Mouse (Mus musculus): ENCODE measurements at regions not wholly inside any gene's neighbourhood (a gene's known extent, or its start where the extent isn't known, plus 50 kb on each side); places are given as distances from the start of the nearest gene placed in this dataset.
"Not testable (repeated sequence)": the region's sequence is repeated elsewhere in the genome, so short reads cannot be mapped to it uniquely, and the experiment has no call there.

GRCm38 (mm10) chr3:138645320-138645719, 96.7 kb upstream of the Tspan5 start:
- H3K36me3 ChIP-seq, result no peaks in the 10 kb centered on the region
- H3K9me3 ChIP-seq, result peaks cover 4% of the 10 kb centered on the region; the same call in 1 of the 2 replicates
- no peaks in the 10 kb centered on the region for H3K27me3 ChIP-seq
- 0 out of 2 replicates have a peak overlapping the region, but pooled peaks have one; percentile 21 for H3K27ac ChIP-seq
- no peak overlapping the region for H3K4me3 ChIP-seq
- H3K9ac ChIP-seq, result no peak overlapping the region
- H3K4me2 ChIP-seq, result peak overlapping the region; percentile 63; the same call in 1 of the 2 replicates
- 5% methylated on average over 3 of the region's 3 CpGs for WGBS
- ATAC-seq (ENCODE audit: borderline replicate concordance, extremely low read depth, low FRiP score, low TSS enrichment), result no peak
- H3K4me1 ChIP-seq, result peaks cover 20% of the 10 kb centered on the region

GRCm38 (mm10) chr3:138649699-138650098, 92.3 kb upstream of the Tspan5 start:
- Histone ChIP-seq H3K4me1 (peaks cover 9% of the 10 kb centered on the region; the same call in 1 of the 2 replicates), H3K9me3 (no peaks in the 10 kb centered on the region), H3K9ac (no peak overlapping the region), H3K4me3 (no peak overlapping the region), H3K4me2 (no peak overlapping the region), H3K36me3 (no peaks in the 10 kb centered on the region), H3K27me3 (no peaks in the 10 kb centered on the region), H3K27ac (no peak overlapping the region)
- ATAC-seq (ENCODE audit: borderline replicate concordance, extremely low read depth, low FRiP score, low TSS enrichment), result no peak
- WGBS, result 79% methylated on average over 6 of the region's 6 CpGs

GRCm38 (mm10) chr3:138650671-138651070, 91.3 kb upstream of the Tspan5 start:
- not testable (repeated sequence) for H3K4me1 ChIP-seq; H3K36me3 ChIP-seq; H3K27ac ChIP-seq; H3K27me3 ChIP-seq; H3K9me3 ChIP-seq; H3K9ac ChIP-seq; H3K4me3 ChIP-seq; ATAC-seq (ENCODE audit: borderline replicate concordance, extremely low read depth, low FRiP score, low TSS enrichment); H3K4me2 ChIP-seq
- 90% methylated on average over 4 of the region's 4 CpGs for WGBS

- no peak overlapping the region for H3K9ac ChIP-seq
- WGBS, result 74% methylated on average over 12 of the region's 12 CpGs
- no peak for ATAC-seq (ENCODE audit: borderline replicate concordance, extremely low read depth, low FRiP score, low TSS enrichment)
Observed at GRCm38 (mm10) chr3:138651361-138652205, 90.4 kb upstream of the Tspan5 start.

GRCm38 (mm10) chr3:138652206-138652605, 89.8 kb upstream of the Tspan5 start:
- no peak for ATAC-seq (ENCODE audit: borderline replicate concordance, extremely low read depth, low FRiP score, low TSS enrichment)
- Histone ChIP-seq H3K4me1 (peaks cover 4% of the 10 kb centered on the region; the same call in 1 of the 2 replicates), H3K4me2 (no peak overlapping the region), H3K27me3 (no peaks in the 10 kb centered on the region), H3K36me3 (no peaks in the 10 kb centered on the region), H3K4me3 (no peak overlapping the region), H3K9me3 (0 out of 2 replicates have a peak, but pooled peaks cover 4% of the 10 kb centered on the region), H3K27ac (no peak overlapping the region), H3K9ac (no peak overlapping the region)
- WGBS, result 89% methylated on average over 2 of the region's 2 CpGs

More at GRCm38 (mm10) chr3:138651361-138652205, 90.4 kb upstream of the Tspan5 start:
- Histone ChIP-seq H3K27me3 (no peaks in the 10 kb centered on the region), H3K4me2 (no peak overlapping the region), H3K36me3 (no peaks in the 10 kb centered on the region), H3K27ac (no peak overlapping the region), H3K4me3 (no peak overlapping the region), H3K4me1 (peaks cover 4% of the 10 kb centered on the region; the same call in 1 of the 2 replicates), H3K9me3 (0 out of 2 replicates have a peak, but pooled peaks cover 4% of the 10 kb centered on the region)

DNA sequence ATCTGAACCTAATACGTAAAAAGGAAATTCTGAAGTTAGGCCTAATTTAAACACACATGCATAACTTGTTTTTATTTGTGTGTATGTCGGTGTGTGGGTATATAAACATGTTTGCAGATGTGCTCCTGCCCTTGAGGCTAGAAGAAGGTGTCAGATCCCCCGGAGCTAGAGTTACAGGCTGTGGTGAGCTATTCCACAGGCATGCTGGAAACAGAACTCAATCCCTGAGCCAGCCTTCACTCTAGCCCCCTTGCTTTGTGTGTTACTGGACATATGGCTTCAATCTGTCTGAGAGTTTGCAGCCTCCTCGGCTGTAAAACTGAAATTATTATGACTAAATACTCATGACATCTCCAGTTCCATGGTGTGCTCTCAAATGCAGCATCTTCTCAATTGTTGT, 89.3 kb upstream of the Tspan5 start:
- Histone ChIP-seq H3K9ac (no peak overlapping the region), H3K27ac (no peak overlapping the region), H3K4me1 (peaks cover 4% of the 10 kb centered on the region; the same call in 1 of the 2 replicates), H3K27me3 (no peaks in the 10 kb centered on the region), H3K9me3 (0 out of 2 replicates have a peak, but pooled peaks cover 4% of the 10 kb centered on the region), H3K4me2 (no peak overlapping the region), H3K36me3 (no peaks in the 10 kb centered on the region), H3K4me3 (no peak overlapping the region)
- no peak for ATAC-seq (ENCODE audit: borderline replicate concordance, extremely low read depth, low FRiP score, low TSS enrichment)
- 67% methylated on average over 4 of the region's 4 CpGs for WGBS

DNA sequence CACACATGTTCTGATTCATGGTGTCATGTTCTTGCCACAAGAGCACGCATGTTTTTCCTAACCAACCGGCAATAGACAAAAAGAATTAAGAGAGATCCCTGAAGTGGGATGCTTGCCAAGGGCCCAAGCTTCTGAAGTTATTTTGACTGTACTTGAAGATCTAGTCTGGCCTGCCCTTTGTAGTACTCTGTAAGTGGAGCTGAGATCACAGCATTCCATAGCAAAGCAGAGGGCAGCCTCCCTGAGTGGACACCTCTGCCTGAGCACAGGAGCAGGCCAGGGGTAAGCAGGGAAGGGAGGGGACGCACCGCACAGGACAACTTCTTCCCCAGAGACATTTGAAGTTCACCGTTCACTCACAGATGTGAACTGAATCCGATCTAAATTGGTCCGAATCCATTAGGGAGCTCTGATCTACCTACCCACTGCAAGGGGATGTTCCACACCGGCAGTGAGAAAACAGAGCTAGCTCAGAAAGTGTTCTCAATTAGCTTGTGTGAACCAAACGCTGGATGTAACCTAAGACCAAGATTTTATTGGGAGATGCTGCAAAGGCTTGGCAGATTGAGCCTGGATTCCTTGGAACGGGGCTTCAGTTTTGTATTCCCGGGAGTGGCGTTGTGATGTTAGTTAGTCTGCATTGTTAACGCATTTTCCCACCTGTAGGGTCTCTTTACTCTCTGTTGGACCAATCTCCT, 88.3 kb upstream of the Tspan5 start:
- Histone ChIP-seq H3K27ac (no peak overlapping the region), H3K4me2 (no peak overlapping the region), H3K4me3 (no peak overlapping the region), H3K9me3 (0 out of 2 replicates have a peak, but pooled peaks cover 4% of the 10 kb centered on the region), H3K27me3 (no peaks in the 10 kb centered on the region), H3K36me3 (no peaks in the 10 kb centered on the region), H3K4me1 (peaks cover 4% of the 10 kb centered on the region; the same call in 1 of the 2 replicates), H3K9ac (no peak overlapping the region)
- 83% methylated on average over 13 of the region's 13 CpGs for WGBS
- ATAC-seq (ENCODE audit: borderline replicate concordance, extremely low read depth, low FRiP score, low TSS enrichment), result no peak

DNA sequence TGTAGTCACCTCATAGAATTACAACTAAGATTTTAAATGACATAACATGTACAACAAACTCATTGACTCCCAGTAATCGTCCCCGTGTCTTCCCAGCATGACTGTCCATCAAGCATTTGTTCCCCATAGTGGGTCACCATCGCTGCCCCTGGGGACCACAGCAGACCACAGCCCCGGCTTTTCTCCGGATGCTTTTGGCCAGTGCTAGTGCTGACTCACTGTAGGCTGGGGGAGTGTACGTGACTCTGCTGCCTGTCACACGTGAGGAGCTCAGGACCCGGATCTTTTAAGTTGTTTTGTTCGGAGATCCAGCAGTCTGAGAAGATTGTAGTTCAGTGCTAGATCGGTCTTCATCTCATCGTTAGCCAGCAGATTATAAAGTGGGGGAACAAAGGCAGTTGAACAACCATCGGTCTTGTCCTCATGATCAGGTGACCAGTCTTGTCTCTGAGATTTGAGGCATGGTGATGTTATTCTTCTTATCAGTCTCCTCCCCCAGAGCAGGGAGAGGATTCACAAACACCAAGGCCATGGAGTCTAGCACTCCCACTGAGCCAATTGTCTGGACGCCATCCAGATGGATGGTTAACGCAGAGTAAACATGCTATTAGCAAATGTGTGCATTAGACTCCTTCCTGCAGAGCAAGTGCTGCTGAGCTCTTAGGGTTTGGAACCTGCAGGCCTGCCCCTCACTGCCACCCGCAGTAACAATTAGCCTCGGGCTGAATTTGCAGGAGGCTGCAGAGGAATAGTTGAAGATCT, 87.2 kb upstream of the Tspan5 start:
- H3K9ac ChIP-seq, result no peak overlapping the region
- H3K4me2 ChIP-seq, result no peak overlapping the region
- 64% methylated on average over 16 of the region's 16 CpGs for WGBS
- H3K9me3 ChIP-seq, result 0 out of 2 replicates have a peak, but pooled peaks cover 4% of the 10 kb centered on the region
- ATAC-seq (ENCODE audit: borderline replicate concordance, extremely low read depth, low FRiP score, low TSS enrichment), result peak; percentile 50; the same call in 1 of the 2 replicates
- no peak overlapping the region for H3K4me3 ChIP-seq
- peaks cover 4% of the 10 kb centered on the region; the same call in 1 of the 2 replicates for H3K4me1 ChIP-seq
- no peak overlapping the region for H3K27ac ChIP-seq
- no peaks in the 10 kb centered on the region for H3K36me3 ChIP-seq
- H3K27me3 ChIP-seq, result no peaks in the 10 kb centered on the region

GRCm38 (mm10) chr3:138655479-138655878, 86.5 kb upstream of the Tspan5 start:
- 43% methylated on average over 3 of the region's 3 CpGs for WGBS
- no peak overlapping the region for H3K27ac ChIP-seq
- ATAC-seq (ENCODE audit: borderline replicate concordance, extremely low read depth, low FRiP score, low TSS enrichment), result no peak

GRCm38 (mm10) chr3:138662625-138663024, 79.4 kb upstream of the Tspan5 start:
- no peaks in the 10 kb centered on the region for H3K9me3 ChIP-seq
- no peaks in the 10 kb centered on the region for H3K27me3 ChIP-seq
- 69% methylated on average over 2 of the region's 2 CpGs for WGBS
- no peak overlapping the region for H3K4me3 ChIP-seq
- no peak overlapping the region for H3K4me2 ChIP-seq
- H3K9ac ChIP-seq, result no peak overlapping the region
- H3K36me3 ChIP-seq, result no peaks in the 10 kb centered on the region
- no peaks in the 10 kb centered on the region for H3K4me1 ChIP-seq
- no peak overlapping the region for H3K27ac ChIP-seq
- ATAC-seq (ENCODE audit: borderline replicate concordance, extremely low read depth, low FRiP score, low TSS enrichment), result no peak

More at GRCm38 (mm10) chr3:138655479-138655878, 86.5 kb upstream of the Tspan5 start:
- H3K4me2 ChIP-seq, result no peak overlapping the region
- H3K9ac ChIP-seq, result no peak overlapping the region
- no peak overlapping the region for H3K4me3 ChIP-seq
- peaks cover 4% of the 10 kb centered on the region; the same call in 1 of the 2 replicates for H3K4me1 ChIP-seq
- H3K36me3 ChIP-seq, result no peaks in the 10 kb centered on the region
- H3K9me3 ChIP-seq, result 0 out of 2 replicates have a peak, but pooled peaks cover 4% of the 10 kb centered on the region
- no peaks in the 10 kb centered on the region for H3K27me3 ChIP-seq

DNA sequence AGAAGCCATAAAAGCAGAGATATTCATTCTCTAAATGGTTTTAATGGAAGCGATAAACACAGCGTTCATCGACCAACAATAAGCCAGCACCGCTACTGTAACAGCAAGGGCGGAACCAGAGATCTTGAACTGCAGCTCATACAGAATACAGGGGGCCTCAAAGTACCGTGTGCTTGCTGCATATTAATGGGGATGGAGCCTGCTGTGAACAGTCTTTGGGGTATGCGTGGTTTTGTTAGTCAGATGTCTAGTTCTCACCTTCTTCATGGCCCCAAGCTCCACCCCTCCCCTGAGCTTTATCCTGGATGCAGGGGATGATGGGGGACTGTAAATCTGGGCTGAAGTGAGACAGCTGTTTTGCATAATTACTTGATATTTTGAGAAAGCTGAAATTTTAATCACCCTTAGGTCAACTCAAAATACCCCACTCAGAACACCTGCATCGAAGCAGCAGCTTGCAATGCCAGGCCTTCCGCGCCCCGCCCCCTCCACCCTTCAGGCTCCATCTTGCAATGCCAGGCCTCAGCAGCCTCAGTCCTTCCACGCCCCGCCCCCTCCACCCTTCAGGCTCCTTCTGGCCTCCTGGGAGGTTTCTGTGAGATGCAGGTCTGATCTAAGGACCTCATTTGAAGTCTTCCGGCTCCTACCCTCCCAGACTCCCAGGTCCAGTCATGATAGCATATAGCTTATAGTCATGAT, 73.5 kb upstream of the Tspan5 start:
- no peaks in the 10 kb centered on the region for H3K27me3 ChIP-seq
- H3K36me3 ChIP-seq, result no peaks in the 10 kb centered on the region
- H3K9ac ChIP-seq, result no peak overlapping the region
- H3K27ac ChIP-seq, result no peak overlapping the region
- no peak for ATAC-seq (ENCODE audit: borderline replicate concordance, extremely low read depth, low FRiP score, low TSS enrichment)
- H3K9me3 ChIP-seq, result no peaks in the 10 kb centered on the region
- peaks cover 3% of the 10 kb centered on the region; the same call in 1 of the 2 replicates for H3K4me1 ChIP-seq
- no peak overlapping the region for H3K4me2 ChIP-seq
- no peak overlapping the region for H3K4me3 ChIP-seq
- WGBS, result 85% methylated on average over 14 of the region's 14 CpGs

Data from lung, embryonic 15.5 days (tissue).